Mouse (Mus musculus) lung, postnatal 10 days (tissue): ENCODE measurements around the gene Txnip.

ENCODE experiments used
- DNase-seq: peaks from one replicate; pipeline ENCODE4 v3.0.0; 2021

Txnip gene

GRCm38 (mm10) chr3:96570643-96571042 lies 12.9 kb downstream of the Txnip start:
- DNase-seq, result no peak

- DNase-seq, result no peak
Observed at GRCm38 (mm10) chr3:96571336-96571735, 13.6 kb downstream of the Txnip start.

GRCm38 (mm10) chr3:96571896-96572698 lies 14.3 kb downstream of the Txnip start:
- peak; percentile 74 for DNase-seq

GRCm38 (mm10) chr3:96573611-96574511 lies 16.1 kb downstream of the Txnip start:
- no peak for DNase-seq

- no peak for DNase-seq
Observed at GRCm38 (mm10) chr3:96575272-96575984, 17.7 kb downstream of the Txnip start.

GRCm38 (mm10) chr3:96576005-96576658 lies 18.4 kb downstream of the Txnip start:
- DNase-seq, result peak; percentile 93

- peak; percentile 96 for DNase-seq
Observed at GRCm38 (mm10) chr3:96576690-96577541, 19.2 kb downstream of the Txnip start, which contains the start of gene Gm16253. Gene Gm16253, plus strand, starts transcription at chr3:96576984.

- DNase-seq, result no peak
Observed at GRCm38 (mm10) chr3:96577566-96577965, 19.8 kb downstream of the Txnip start.

- DNase-seq, result peak; percentile 11
Observed at GRCm38 (mm10) chr3:96578561-96579238, 20.9 kb downstream of the Txnip start.

- DNase-seq, result no peak
Observed at GRCm38 (mm10) chr3:96579239-96579750, 21.5 kb downstream of the Txnip start.

- peak; percentile 94 for DNase-seq
Observed at GRCm38 (mm10) chr3:96579885-96580454, 22.2 kb downstream of the Txnip start.

GRCm38 (mm10) chr3:96581141-96581540 lies 23.4 kb downstream of the Txnip start:
- peak; percentile 2 for DNase-seq

- no peak for DNase-seq
Observed at GRCm38 (mm10) chr3:96581771-96582515, 24.2 kb downstream of the Txnip start.

- no peak for DNase-seq
Observed at GRCm38 (mm10) chr3:96583386-96583785, 25.6 kb downstream of the Txnip start.

- no peak for DNase-seq
Observed at GRCm38 (mm10) chr3:96590657-96591056, 32.9 kb downstream of the Txnip start.

- DNase-seq, result peak; percentile 53
Observed at GRCm38 (mm10) chr3:96593374-96593773, 35.6 kb downstream of the Txnip start.

- peak; percentile 97 for DNase-seq
Observed at GRCm38 (mm10) chr3:96593790-96594560, 36.2 kb downstream of the Txnip start, which contains the start of gene Polr3gl. Gene Polr3gl, minus strand, starts transcription at chr3:96594181.

- DNase-seq, result no peak
Observed at GRCm38 (mm10) chr3:96594851-96595250, 37.1 kb downstream of the Txnip start.

- DNase-seq, result no peak
Observed at GRCm38 (mm10) chr3:96595661-96596060, 37.9 kb downstream of the Txnip start.
